Mouse (Mus musculus): ENCODE measurements around the gene 6330409D20Rik. TPM values are rescaled to one million over a fixed set of nuclear protein-coding genes. Genes with fewer than 3 reads are reported as not detected.
A peak's percentile ranks its signal among the peaks of the same experiment; 100 is the strongest.

Gene 6330409D20Rik
- total and polyA plus RNA-seq, 2 experiments from 2014 or later: 3.7 to 3.8 TPM

DNA sequence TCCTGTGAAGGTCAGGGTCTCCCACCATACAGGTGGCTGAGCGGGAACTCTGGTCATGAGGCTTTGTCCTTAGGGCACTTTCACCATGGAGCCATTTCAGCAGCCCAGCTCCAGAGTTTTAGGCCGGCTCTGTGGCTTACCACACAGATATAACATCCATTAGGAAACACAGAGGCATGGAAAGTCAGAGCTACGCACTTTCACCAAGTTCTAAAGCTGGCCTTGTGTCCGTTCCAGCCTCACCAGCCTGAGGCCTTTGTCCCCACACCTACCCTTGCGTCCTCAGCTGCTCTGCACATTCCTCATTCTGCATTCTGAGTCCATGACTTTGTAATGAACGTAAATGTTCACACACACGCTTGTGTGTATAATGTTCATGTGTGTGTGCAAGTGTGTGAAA lies 35.8 kb downstream of the 6330409D20Rik start:
- Histone ChIP-seq H3K9me3 (ENCODE audit: low read length) (no peaks in the 10 kb centered on the region), H3K4me3 (ENCODE audit: low read depth, low read length) (no peak overlapping the region), H3K36me3 (ENCODE audit: insufficient read depth, low read length) (peaks cover 53% of the 10 kb centered on the region), H3K27ac (ENCODE audit: low read depth, low read length) (no peak overlapping the region), H3K27me3 (ENCODE audit: insufficient read depth, low read length) (no peaks in the 10 kb centered on the region), H3K4me1 (ENCODE audit: insufficient read depth, low read length) (no peaks in the 10 kb centered on the region), H3K9ac (replicated peaks; ENCODE audit: low read length, poor library complexity, severe bottlenecking) (no peak overlapping the region), H3K4me2 (ENCODE audit: low read depth, low read length, poor library complexity, severe bottlenecking) (no peak overlapping the region)
- WGBS: 88% methylated on average over 7 of the region's 7 CpGs
- DNase-seq (ENCODE audit: low spot score): no peak
- TF ChIP-seq CTCF (IDR thresholded peaks at IDR 0.05): no peak
- no peak for ATAC-seq (ENCODE audit: low FRiP score)

DNA sequence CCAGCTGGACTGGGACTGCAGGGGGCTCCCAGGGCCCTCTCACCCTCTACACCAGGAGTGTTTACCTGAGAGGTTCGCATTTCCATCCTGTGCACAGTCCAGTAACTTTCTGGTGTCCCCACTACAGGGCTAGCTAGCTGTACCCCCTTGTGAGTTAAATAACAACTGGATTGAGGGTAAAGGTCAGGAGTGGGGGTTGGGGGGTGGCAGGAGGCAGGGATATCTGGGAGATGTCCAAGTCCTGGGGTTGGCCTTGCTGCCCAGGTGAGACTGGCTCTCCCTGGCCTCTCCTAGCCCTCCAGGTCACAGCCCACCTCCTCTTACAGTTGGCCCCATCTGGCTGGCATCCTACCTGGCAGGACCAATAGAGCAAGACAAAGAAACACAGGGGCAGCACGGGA lies 36.8 kb downstream of the 6330409D20Rik start, which contains the start of gene Fpgs:
TSS of gene Fpgs (minus strand) at position 125 of the 401 bp plus-strand sequence.
- 86% methylated on average over 2 of the region's 2 CpGs for WGBS
- no peak for ATAC-seq (ENCODE audit: low FRiP score)
- H3K4me1 ChIP-seq (ENCODE audit: insufficient read depth, low read length): no peaks in the 10 kb centered on the region
- no peak within 1 kb of the TSS for H3K4me2 ChIP-seq (ENCODE audit: low read depth, low read length, poor library complexity, severe bottlenecking)
- no peak for DNase-seq (ENCODE audit: low spot score)
- TF ChIP-seq CTCF (IDR thresholded peaks at IDR 0.05): no peak
- H3K36me3 ChIP-seq (ENCODE audit: insufficient read depth, low read length): peaks cover 45% of the 10 kb centered on the region
- H3K9me3 ChIP-seq (ENCODE audit: low read length): no peaks in the 10 kb centered on the region
- H3K4me3 ChIP-seq (ENCODE audit: low read depth, low read length): no peak within 1 kb of the TSS
- no peak within 1 kb of the TSS for H3K9ac ChIP-seq (replicated peaks; ENCODE audit: low read length, poor library complexity, severe bottlenecking)
- no peak within 1 kb of the TSS for H3K27ac ChIP-seq (ENCODE audit: low read depth, low read length)
- no peaks in the 10 kb centered on the region for H3K27me3 ChIP-seq (ENCODE audit: insufficient read depth, low read length)

- no peaks in the 10 kb centered on the region for H3K4me1 ChIP-seq (ENCODE audit: insufficient read depth, low read length)
- TF ChIP-seq CTCF (IDR thresholded peaks at IDR 0.05): no peak
- ATAC-seq (ENCODE audit: low FRiP score) (no peak), DNase-seq (ENCODE audit: low spot score) (no peak)
- H3K27me3 ChIP-seq (ENCODE audit: insufficient read depth, low read length): no peaks in the 10 kb centered on the region
- WGBS: 97% methylated on average over 8 of the region's 8 CpGs
- no peak overlapping the region for H3K4me2 ChIP-seq (ENCODE audit: low read depth, low read length, poor library complexity, severe bottlenecking)
- no peaks in the 10 kb centered on the region for H3K9me3 ChIP-seq (ENCODE audit: low read length)
- peaks cover 38% of the 10 kb centered on the region for H3K36me3 ChIP-seq (ENCODE audit: insufficient read depth, low read length)
- H3K9ac ChIP-seq (replicated peaks; ENCODE audit: low read length, poor library complexity, severe bottlenecking): no peak overlapping the region
- H3K4me3 ChIP-seq (ENCODE audit: low read depth, low read length): no peak overlapping the region
- H3K27ac ChIP-seq (ENCODE audit: low read depth, low read length): no peak overlapping the region
Observed at GRCm38 (mm10) chr2:32703046-32703445, 37.8 kb downstream of the 6330409D20Rik start.

GRCm38 (mm10) chr2:32700966-32701743 lies 39.7 kb downstream of the 6330409D20Rik start:
- Histone ChIP-seq H3K9me3 (ENCODE audit: low read length) (no peaks in the 10 kb centered on the region), H3K4me3 (ENCODE audit: low read depth, low read length) (no peak overlapping the region), H3K4me2 (ENCODE audit: low read depth, low read length, poor library complexity, severe bottlenecking) (no peak overlapping the region), H3K27ac (ENCODE audit: low read depth, low read length) (no peak overlapping the region), H3K4me1 (ENCODE audit: insufficient read depth, low read length) (no peaks in the 10 kb centered on the region), H3K9ac (replicated peaks; ENCODE audit: low read length, poor library complexity, severe bottlenecking) (no peak overlapping the region), H3K36me3 (ENCODE audit: insufficient read depth, low read length) (peaks cover 25% of the 10 kb centered on the region), H3K27me3 (ENCODE audit: insufficient read depth, low read length) (no peaks in the 10 kb centered on the region)
- ATAC-seq (ENCODE audit: low FRiP score) (no peak), DNase-seq (ENCODE audit: low spot score) (no peak)
- 90% methylated on average over 14 of the region's 14 CpGs for WGBS
- no peak for TF ChIP-seq CTCF (IDR thresholded peaks at IDR 0.05)

DNA sequence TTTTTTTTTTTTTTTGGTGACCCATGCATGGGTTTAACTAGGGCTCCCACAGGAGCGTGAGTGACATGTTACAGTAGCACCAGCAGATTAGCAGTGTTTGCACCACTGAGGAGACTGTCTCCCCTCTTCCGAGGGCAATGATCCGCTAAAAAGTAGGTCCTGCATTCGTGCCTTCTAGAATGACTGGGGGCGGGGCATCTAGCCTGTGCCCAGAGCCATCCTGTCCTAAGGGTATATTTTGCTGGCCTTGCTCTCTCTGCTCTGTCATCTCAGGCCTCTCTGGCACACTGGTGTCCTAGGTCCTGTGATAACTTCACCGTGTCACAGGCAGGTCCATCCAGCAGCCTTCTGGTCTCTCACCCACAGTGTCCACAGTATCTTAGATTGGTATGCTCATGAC lies 41.1 kb downstream of the 6330409D20Rik start:
- Histone ChIP-seq H3K27me3 (ENCODE audit: insufficient read depth, low read length) (no peaks in the 10 kb centered on the region), H3K4me1 (ENCODE audit: insufficient read depth, low read length) (no peaks in the 10 kb centered on the region), H3K36me3 (ENCODE audit: insufficient read depth, low read length) (peaks cover 15% of the 10 kb centered on the region; the same call in 1 of the 2 replicates), H3K4me2 (ENCODE audit: low read depth, low read length, poor library complexity, severe bottlenecking) (no peak overlapping the region), H3K27ac (ENCODE audit: low read depth, low read length) (no peak overlapping the region), H3K4me3 (ENCODE audit: low read depth, low read length) (no peak overlapping the region), H3K9me3 (ENCODE audit: low read length) (no peaks in the 10 kb centered on the region), H3K9ac (replicated peaks; ENCODE audit: low read length, poor library complexity, severe bottlenecking) (no peak overlapping the region)
- 87% methylated on average over 6 of the region's 6 CpGs for WGBS
- ATAC-seq (ENCODE audit: low FRiP score) (no peak), DNase-seq (ENCODE audit: low spot score) (no peak)
- no peak for TF ChIP-seq CTCF (IDR thresholded peaks at IDR 0.05)

DNA sequence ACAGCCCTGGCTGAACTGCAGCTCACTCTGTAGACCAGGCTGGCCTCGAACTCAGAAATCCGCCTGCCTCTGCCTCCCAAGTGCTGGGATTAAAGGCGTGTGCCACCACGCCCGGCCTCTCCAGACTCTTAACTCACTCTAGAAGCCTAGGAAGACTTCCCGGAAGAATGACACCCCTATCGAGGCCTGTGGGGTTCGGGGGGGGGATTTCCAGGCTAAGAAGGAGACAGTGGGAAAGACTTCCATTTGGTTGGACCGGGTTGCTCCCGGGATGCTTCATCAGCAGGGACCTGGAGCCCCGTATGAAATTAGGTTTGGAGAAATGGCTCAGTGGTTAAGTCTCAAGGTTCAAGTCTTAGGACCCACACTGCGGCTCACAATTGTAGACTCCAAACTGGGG lies 46.1 kb downstream of the 6330409D20Rik start:
- WGBS: 89% methylated on average over 12 of the region's 12 CpGs
- peak overlapping the region; percentile 57 for H3K27ac ChIP-seq (ENCODE audit: low read depth, low read length)
- no peak for DNase-seq (ENCODE audit: low spot score)

More for the DNA sequence above, 46.1 kb downstream of the 6330409D20Rik start:
- Histone ChIP-seq H3K9ac (replicated peaks; ENCODE audit: low read length, poor library complexity, severe bottlenecking) (no peak overlapping the region), H3K4me2 (ENCODE audit: low read depth, low read length, poor library complexity, severe bottlenecking) (peak overlapping the region; percentile 73), H3K4me1 (ENCODE audit: insufficient read depth, low read length) (peaks cover under 1% of the 10 kb centered on the region; the same call in 1 of the 2 replicates), H3K36me3 (ENCODE audit: insufficient read depth, low read length) (peaks cover 9% of the 10 kb centered on the region; the same call in 1 of the 2 replicates), H3K4me3 (ENCODE audit: low read depth, low read length) (peak overlapping the region; percentile 83), H3K9me3 (ENCODE audit: low read length) (no peaks in the 10 kb centered on the region), H3K27me3 (ENCODE audit: insufficient read depth, low read length) (no peaks in the 10 kb centered on the region)
- no peak for ATAC-seq (ENCODE audit: low FRiP score)
- TF ChIP-seq CTCF (IDR thresholded peaks at IDR 0.05): no peak
